ENCODE assay signal across 21 mouse cellular contexts in the genomic region with DNA sequence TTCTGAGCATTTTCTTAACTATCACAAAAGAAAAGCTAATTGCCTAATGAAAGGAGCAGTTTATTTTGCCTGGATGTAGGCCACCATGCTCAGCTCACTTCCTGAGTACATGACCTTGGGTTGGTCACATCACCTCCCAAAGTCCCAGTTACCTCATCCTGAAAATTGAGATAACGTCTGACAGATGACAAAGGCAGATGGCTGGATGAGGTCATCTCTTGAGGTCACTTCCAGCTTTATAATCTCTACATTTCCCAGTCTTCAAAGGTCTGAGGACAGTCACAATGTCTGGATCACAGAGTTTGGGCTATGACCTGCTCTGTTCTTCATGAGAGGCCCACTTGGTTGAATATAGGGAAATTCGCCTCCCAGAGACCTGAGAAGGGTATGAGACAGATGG.
A peak's percentile ranks its signal among the peaks of the same experiment; 100 is the strongest.
DNase-seq lines count a peak whose midpoint lies in the region; ATAC-seq lines count a peak whose summit lies in the region.
"Had no signal": no experiment of that assay in that cellular context is flagged by ENCODE, and none has a peak within 500 bp of the region (broad histone marks: within the 10 kb centered on the region; RNA-seq: fewer than 3 reads in every experiment).

No protein-coding gene starts in this region.

- WGBS in heart, embryonic 12.5 days: 58% methylated on average over 2 of the region's 2 CpGs

- H3K9me3 ChIP-seq in heart, embryonic 12.5 days (replicated peaks): no peaks in the 10 kb centered on the region
- H3K9me3 ChIP-seq: embryonic facial prominence, embryonic 10.5 days; forebrain, embryonic 10.5 days; forebrain, embryonic 15.5 days; heart, embryonic 13.5 days; hindbrain, embryonic 12.5 days had no signal

- H3K4me1 ChIP-seq in heart, embryonic 12.5 days (replicated peaks): peaks cover 19% of the 10 kb centered on the region
- H3K4me1 ChIP-seq: forebrain, embryonic 10.5 days; hindbrain, embryonic 12.5 days had no signal

- no peak overlapping the region; the same call in 1 of the 2 replicates for H3K27ac ChIP-seq in heart, embryonic 12.5 days (ENCODE audit: poor library complexity, severe bottlenecking)
- H3K27ac ChIP-seq: embryonic facial prominence, embryonic 10.5 days; forebrain, embryonic 10.5 days; forebrain, embryonic 15.5 days; heart, embryonic 13.5 days; hindbrain, embryonic 12.5 days had no signal

- H3K36me3 ChIP-seq in heart, embryonic 12.5 days: no peaks in the 10 kb centered on the region
- H3K36me3 ChIP-seq: embryonic facial prominence, embryonic 10.5 days; forebrain, embryonic 10.5 days; forebrain, embryonic 15.5 days; heart, embryonic 13.5 days; hindbrain, embryonic 12.5 days had no signal

- no peak overlapping the region for H3K9ac ChIP-seq in heart, embryonic 12.5 days
- H3K9ac ChIP-seq: forebrain, embryonic 15.5 days; heart, embryonic 13.5 days; hindbrain, embryonic 12.5 days had no signal

- ATAC-seq in heart, embryonic 12.5 days (ENCODE audit: insufficient number of reproducible peaks, low FRiP score): no peak
- ATAC-seq: forebrain, embryonic 15.5 days; hindbrain, embryonic 16.5 days; inflammation-experienced regulatory T-cells, adult 6 months; intestine, postnatal 0 days had no signal

- no peaks in the 10 kb centered on the region for H3K27me3 ChIP-seq in heart, embryonic 12.5 days (replicated peaks)
- H3K27me3 ChIP-seq: forebrain, embryonic 15.5 days; heart, embryonic 13.5 days; hindbrain, embryonic 12.5 days had no signal

- H3K4me2 ChIP-seq in heart, embryonic 12.5 days: no peak overlapping the region
- H3K4me2 ChIP-seq: forebrain, embryonic 15.5 days; heart, embryonic 13.5 days; hindbrain, embryonic 12.5 days had no signal

- peak; percentile 4 for DNase-seq in adrenal gland, adult 8-10 months
- DNase-seq in adrenal gland, postnatal 14 days: no peak
- peak; percentile 50 for DNase-seq in heart, adult 8-10 months (ENCODE audit: low spot score)
- peak; percentile 7 for DNase-seq in MN1 (ENCODE audit: low spot score)
- DNase-seq in heart, postnatal 4 days: peak; percentile 10
- no peak for DNase-seq in cerebellum, postnatal 14 days
- DNase-seq: cerebellum, adult 11-12 months; cerebellum, adult 9-10 months; cerebellum, postnatal 36 days; gastrocnemius, postnatal 36 days; kidney, adult 8-10 months had no signal

- no peak overlapping the region for H3K4me3 ChIP-seq in heart, embryonic 12.5 days
- H3K4me3 ChIP-seq: embryonic facial prominence, embryonic 10.5 days; erythroblast, embryonic 14.5 days; forebrain, embryonic 10.5 days; forebrain, embryonic 15.5 days; heart, embryonic 13.5 days; hindbrain, embryonic 12.5 days had no signal

Comparison
In these comparisons a context has a peak if more than half of its experiments do, and no peak if none do; other contexts are left out.
1. DNase-seq: peak in adrenal gland, adult 8-10 months (single experiment), heart, adult 8-10 months (single experiment), MN1 (single experiment) and heart, postnatal 4 days (single experiment); none in adrenal gland, postnatal 14 days (single experiment) and cerebellum, postnatal 14 days (0 of 2).